Mouse (Mus musculus): ENCODE data around the gene Rnf220. TPM values are rescaled to one million over a fixed set of nuclear protein-coding genes. Genes with fewer than 3 reads are reported as not detected.

Gene Rnf220
- 47.9 and 50.7 TPM in 2 replicates for polyA plus RNA-seq (2015; fragmentation: Nextera tagmentation; extraction: Ambion mirVana)

GRCm38 (mm10) chr4:117496482-117497165 is at the start of gene Rnf220:
Gene Rnf220, minus strand, starts transcription at chr4:117497052.
- H3K4me3 ChIP-seq (ENCODE audit: low read depth, low read length) = peak within 1 kb of the TSS; percentile 36
- H3K4me2 ChIP-seq (replicated peaks; ENCODE audit: low read depth, low read length) = peak within 1 kb of the TSS; percentile 77
- no peak within 1 kb of the TSS for H3K9ac ChIP-seq (replicated peaks; ENCODE audit: low read depth)
- ATAC-seq (peak; percentile 63), DNase-seq (ENCODE audit: low spot score) (peak; percentile 54)
- no peaks in the 10 kb centered on the region for H3K36me3 ChIP-seq (ENCODE audit: insufficient read depth, low read length)
- H3K4me1 ChIP-seq (ENCODE audit: insufficient read depth, low read depth, low read length) = peaks cover 10% of the 10 kb centered on the region; the same call in 1 of the 2 replicates
- TF ChIP-seq CTCF (IDR thresholded peaks at IDR 0.05) (peak; percentile 24; the same call in 1 of the 2 replicates), EP300 (IDR thresholded peaks at IDR 0.05) (no peak)
- peaks cover 54% of the 10 kb centered on the region for H3K27me3 ChIP-seq (replicated peaks; ENCODE audit: insufficient read depth, low read length)
- under 1% methylated on average over 37 of the region's 42 CpGs for WGBS
- H3K9me3 ChIP-seq (ENCODE audit: low read length) = no peaks in the 10 kb centered on the region
- H3K27ac ChIP-seq (ENCODE audit: low read length) = no peak within 1 kb of the TSS

- ATAC-seq (no peak), DNase-seq (ENCODE audit: low spot score) (no peak)
- no peaks in the 10 kb centered on the region for H3K36me3 ChIP-seq (ENCODE audit: insufficient read depth, low read length)
- H3K27me3 ChIP-seq (replicated peaks; ENCODE audit: insufficient read depth, low read length) = no peaks in the 10 kb centered on the region
- no peak overlapping the region for H3K27ac ChIP-seq (ENCODE audit: low read length)
- no peak overlapping the region for H3K4me3 ChIP-seq (ENCODE audit: low read depth, low read length)
- no peak overlapping the region for H3K4me2 ChIP-seq (replicated peaks; ENCODE audit: low read depth, low read length)
- H3K4me1 ChIP-seq (ENCODE audit: insufficient read depth, low read depth, low read length) = peaks cover 9% of the 10 kb centered on the region; the same call in 1 of the 2 replicates
- H3K9ac ChIP-seq (replicated peaks; ENCODE audit: low read depth) = no peak overlapping the region
- no peaks in the 10 kb centered on the region for H3K9me3 ChIP-seq (ENCODE audit: low read length)
- WGBS = 82% methylated on average over 6 of the region's 6 CpGs
- TF ChIP-seq CTCF (IDR thresholded peaks at IDR 0.05) (no peak), EP300 (IDR thresholded peaks at IDR 0.05) (no peak)
These were observed 49.8 kb upstream of the Rnf220 start for GRCm38 (mm10) chr4:117546616-117547015.

- no peaks in the 10 kb centered on the region for H3K27me3 ChIP-seq (replicated peaks; ENCODE audit: insufficient read depth, low read length)
- H3K27ac ChIP-seq (ENCODE audit: low read length) = no peak overlapping the region
- H3K9ac ChIP-seq (replicated peaks; ENCODE audit: low read depth) = no peak overlapping the region
- H3K36me3 ChIP-seq (ENCODE audit: insufficient read depth, low read length) = no peaks in the 10 kb centered on the region
- WGBS = 85% methylated on average over 3 of the region's 3 CpGs
- ATAC-seq (no peak), DNase-seq (ENCODE audit: low spot score) (no peak)
- no peak overlapping the region for H3K4me3 ChIP-seq (ENCODE audit: low read depth, low read length)
- no peak for TF ChIP-seq EP300 (IDR thresholded peaks at IDR 0.05)
- no peak for TF ChIP-seq CTCF (IDR thresholded peaks at IDR 0.05)
- no peak overlapping the region for H3K4me2 ChIP-seq (replicated peaks; ENCODE audit: low read depth, low read length)
- no peaks in the 10 kb centered on the region for H3K9me3 ChIP-seq (ENCODE audit: low read length)
- no peaks in the 10 kb centered on the region for H3K4me1 ChIP-seq (ENCODE audit: insufficient read depth, low read depth, low read length)
These were observed 48.6 kb upstream of the Rnf220 start for GRCm38 (mm10) chr4:117545448-117545847.

- H3K4me1 ChIP-seq (ENCODE audit: insufficient read depth, low read depth, low read length) = no peaks in the 10 kb centered on the region
These were observed 43.7 kb upstream of the Rnf220 start for GRCm38 (mm10) chr4:117540571-117540970.

DNA sequence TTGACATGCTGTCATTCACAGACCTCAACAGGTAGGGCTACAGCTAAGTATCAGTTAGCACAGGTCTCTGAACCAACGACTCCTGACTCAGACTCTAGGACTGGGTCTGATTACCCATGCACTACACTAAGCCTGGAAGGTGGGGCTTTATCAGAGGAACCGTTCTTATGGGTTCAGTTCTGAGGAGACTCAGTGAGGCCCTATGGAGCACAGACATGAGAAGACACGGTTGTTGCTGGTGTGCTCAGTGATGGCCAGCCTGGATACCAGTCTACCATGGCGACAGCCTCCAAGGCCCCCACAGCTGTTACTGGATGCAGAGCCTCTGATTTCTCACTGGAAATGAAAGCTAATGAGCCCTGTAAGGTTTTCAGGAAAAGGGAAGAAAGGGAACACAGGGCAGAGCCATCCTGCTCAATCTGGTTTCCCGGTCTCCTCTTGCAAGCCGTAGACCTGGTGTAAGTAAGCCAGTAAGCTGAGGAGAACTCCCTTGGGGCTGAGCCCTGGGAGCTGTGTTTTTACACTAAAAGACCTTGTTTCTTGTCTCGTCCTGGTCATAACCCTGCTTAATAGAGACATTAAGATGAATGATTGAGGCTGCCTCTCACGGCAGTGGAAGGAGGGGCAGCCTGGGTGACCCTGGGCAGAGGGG is 42.6 kb upstream of the Rnf220 start:
- no peaks in the 10 kb centered on the region for H3K36me3 ChIP-seq (ENCODE audit: insufficient read depth, low read length)
- ATAC-seq (no peak), DNase-seq (ENCODE audit: low spot score) (no peak)
- no peaks in the 10 kb centered on the region for H3K9me3 ChIP-seq (ENCODE audit: low read length)
- no peak overlapping the region for H3K4me2 ChIP-seq (replicated peaks; ENCODE audit: low read depth, low read length)
- H3K27ac ChIP-seq (ENCODE audit: low read length) = no peak overlapping the region
- no peaks in the 10 kb centered on the region for H3K4me1 ChIP-seq (ENCODE audit: insufficient read depth, low read depth, low read length)
- TF ChIP-seq CTCF (IDR thresholded peaks at IDR 0.05) = no peak
- TF ChIP-seq EP300 (IDR thresholded peaks at IDR 0.05) = no peak
- 83% methylated on average over 8 of the region's 8 CpGs for WGBS
- no peaks in the 10 kb centered on the region for H3K27me3 ChIP-seq (replicated peaks; ENCODE audit: insufficient read depth, low read length)
- no peak overlapping the region for H3K4me3 ChIP-seq (ENCODE audit: low read depth, low read length)
- H3K9ac ChIP-seq (replicated peaks; ENCODE audit: low read depth) = no peak overlapping the region

More at GRCm38 (mm10) chr4:117540571-117540970, 43.7 kb upstream of the Rnf220 start:
- no peak overlapping the region for H3K27ac ChIP-seq (ENCODE audit: low read length)
- no peak overlapping the region for H3K4me2 ChIP-seq (replicated peaks; ENCODE audit: low read depth, low read length)
- DNase-seq (ENCODE audit: low spot score) (no peak), ATAC-seq (no peak)
- no peaks in the 10 kb centered on the region for H3K36me3 ChIP-seq (ENCODE audit: insufficient read depth, low read length)
- H3K9ac ChIP-seq (replicated peaks; ENCODE audit: low read depth) = no peak overlapping the region
- H3K27me3 ChIP-seq (replicated peaks; ENCODE audit: insufficient read depth, low read length) = no peaks in the 10 kb centered on the region
- no peaks in the 10 kb centered on the region for H3K9me3 ChIP-seq (ENCODE audit: low read length)
- TF ChIP-seq CTCF (IDR thresholded peaks at IDR 0.05) (no peak), EP300 (IDR thresholded peaks at IDR 0.05) (no peak)
- H3K4me3 ChIP-seq (ENCODE audit: low read depth, low read length) = no peak overlapping the region
- 75% methylated on average over 5 of the region's 5 CpGs for WGBS

GRCm38 (mm10) chr4:117537002-117537401 is 40.1 kb upstream of the Rnf220 start:
- H3K27me3 ChIP-seq (replicated peaks; ENCODE audit: insufficient read depth, low read length) = no peaks in the 10 kb centered on the region
- H3K9ac ChIP-seq (replicated peaks; ENCODE audit: low read depth) = no peak overlapping the region
- DNase-seq (ENCODE audit: low spot score) (no peak), ATAC-seq (no peak)
- no peak overlapping the region for H3K27ac ChIP-seq (ENCODE audit: low read length)
- H3K36me3 ChIP-seq (ENCODE audit: insufficient read depth, low read length) = no peaks in the 10 kb centered on the region
- 66% methylated on average over 7 of the region's 7 CpGs for WGBS
- no peak overlapping the region for H3K4me2 ChIP-seq (replicated peaks; ENCODE audit: low read depth, low read length)
- no peak for TF ChIP-seq CTCF (IDR thresholded peaks at IDR 0.05)
- no peak for TF ChIP-seq EP300 (IDR thresholded peaks at IDR 0.05)
- H3K4me1 ChIP-seq (ENCODE audit: insufficient read depth, low read depth, low read length) = no peaks in the 10 kb centered on the region
- no peak overlapping the region for H3K4me3 ChIP-seq (ENCODE audit: low read depth, low read length)
- no peaks in the 10 kb centered on the region for H3K9me3 ChIP-seq (ENCODE audit: low read length)

Data from lung, postnatal 0 days (tissue).